21 mouse cellular contexts compared by ENCODE assay signal in the genomic region with DNA sequence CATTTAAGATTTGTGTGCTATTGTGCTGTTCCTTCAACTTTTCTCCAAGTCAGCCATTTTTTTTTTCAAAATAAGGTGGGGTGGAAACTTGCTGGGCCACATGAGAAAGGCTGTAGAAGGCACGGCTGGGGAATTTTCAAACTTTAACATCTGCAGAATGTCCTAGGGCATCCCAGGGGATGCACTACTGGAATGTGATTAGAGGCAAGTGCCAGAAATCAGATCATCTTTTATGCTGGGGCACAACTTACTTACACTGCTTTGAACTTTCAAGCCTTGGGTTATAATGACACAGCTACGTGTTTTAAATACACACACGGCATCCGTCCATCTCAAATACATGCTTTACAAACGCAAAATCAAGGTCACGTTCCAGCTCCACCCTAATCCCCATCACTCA.
DNase-seq lines count a peak whose midpoint lies in the region; ATAC-seq and TF ChIP-seq lines count a peak whose summit lies in the region.
"Had no signal": no experiment of that assay in that cellular context is flagged by ENCODE, and none has a peak within 500 bp of the region (broad histone marks: within the 10 kb centered on the region; RNA-seq: fewer than 3 reads in every experiment).

No protein-coding gene starts in this region.

- H3K4me2 ChIP-seq in hindbrain, embryonic 14.5 days (replicated peaks), result no peak overlapping the region
- no peak overlapping the region for H3K4me2 ChIP-seq in hindbrain, embryonic 16.5 days (ENCODE audit: low read length)
- no peak overlapping the region for H3K4me2 ChIP-seq in stomach, postnatal 0 days (replicated peaks; ENCODE audit: low read depth)
- H3K4me2 ChIP-seq: embryonic facial prominence, embryonic 13.5 days; forebrain, embryonic 12.5 days; heart, embryonic 13.5 days; hindbrain, embryonic 12.5 days had no signal

- no peak overlapping the region for H3K9ac ChIP-seq in hindbrain, embryonic 14.5 days
- no peak overlapping the region for H3K9ac ChIP-seq in hindbrain, embryonic 16.5 days (ENCODE audit: low read depth, low read length)
- H3K9ac ChIP-seq in stomach, postnatal 0 days (ENCODE audit: low read length), result no peak overlapping the region
- H3K9ac ChIP-seq: embryonic facial prominence, embryonic 13.5 days; forebrain, embryonic 12.5 days; heart, embryonic 13.5 days; hindbrain, embryonic 12.5 days had no signal

- no peaks in the 10 kb centered on the region for H3K9me3 ChIP-seq in hindbrain, embryonic 14.5 days (ENCODE audit: control insufficient read depth, low read length)
- no peaks in the 10 kb centered on the region for H3K9me3 ChIP-seq in hindbrain, embryonic 16.5 days (ENCODE audit: control insufficient read depth, low read length)
- H3K9me3 ChIP-seq in stomach, postnatal 0 days (ENCODE audit: control insufficient read depth, low read length), result no peaks in the 10 kb centered on the region
- H3K9me3 ChIP-seq: embryonic facial prominence, embryonic 13.5 days; forebrain, embryonic 12.5 days; G1E; heart, embryonic 13.5 days; hindbrain, embryonic 12.5 days had no signal

- H3K27ac ChIP-seq in hindbrain, embryonic 14.5 days, result peak overlapping the region; percentile 48; the same call in 1 of the 2 replicates
- H3K27ac ChIP-seq in hindbrain, embryonic 16.5 days (ENCODE audit: low read depth, low read length), result no peak overlapping the region
- H3K27ac ChIP-seq in stomach, postnatal 0 days (replicated peaks), result peak overlapping the region; percentile 56; the same call in 1 of the 2 replicates
- H3K27ac ChIP-seq: embryonic facial prominence, embryonic 13.5 days; forebrain, embryonic 12.5 days; heart, embryonic 13.5 days; hindbrain, embryonic 12.5 days had no signal

- no peak for TF ChIP-seq EP300 in stomach, postnatal 0 days (optimal IDR thresholded peaks at IDR 0.05)

- H3K36me3 ChIP-seq in hindbrain, embryonic 14.5 days (replicated peaks; ENCODE audit: control insufficient read depth, insufficient read depth), result no peaks in the 10 kb centered on the region
- no peaks in the 10 kb centered on the region for H3K36me3 ChIP-seq in hindbrain, embryonic 16.5 days (ENCODE audit: control insufficient read depth, insufficient read depth, low read length)
- H3K36me3 ChIP-seq in stomach, postnatal 0 days (ENCODE audit: control insufficient read depth, insufficient read depth, low read length), result no peaks in the 10 kb centered on the region
- H3K36me3 ChIP-seq: embryonic facial prominence, embryonic 13.5 days; forebrain, embryonic 12.5 days; G1E; heart, embryonic 13.5 days; hindbrain, embryonic 12.5 days had no signal

- no peaks in the 10 kb centered on the region for H3K27me3 ChIP-seq in hindbrain, embryonic 14.5 days (ENCODE audit: control insufficient read depth, insufficient read depth, low read length)
- H3K27me3 ChIP-seq in hindbrain, embryonic 16.5 days (replicated peaks; ENCODE audit: control insufficient read depth, insufficient read depth, low read length), result no peaks in the 10 kb centered on the region
- no peaks in the 10 kb centered on the region for H3K27me3 ChIP-seq in stomach, postnatal 0 days (ENCODE audit: control insufficient read depth, insufficient read depth, low read length)
- H3K27me3 ChIP-seq: embryonic facial prominence, embryonic 13.5 days; forebrain, embryonic 12.5 days; heart, embryonic 13.5 days; hindbrain, embryonic 12.5 days had no signal

- no peaks in the 10 kb centered on the region; the same call in 1 of the 2 replicates for H3K4me1 ChIP-seq in hindbrain, embryonic 14.5 days (replicated peaks; ENCODE audit: control insufficient read depth, insufficient read depth, low read length)
- H3K4me1 ChIP-seq in hindbrain, embryonic 16.5 days (ENCODE audit: control insufficient read depth, insufficient read depth, low read depth, low read length), result peaks cover 3% of the 10 kb centered on the region; the same call in 1 of the 2 replicates
- H3K4me1 ChIP-seq in stomach, postnatal 0 days (replicated peaks; ENCODE audit: control insufficient read depth, insufficient read depth), result no peaks in the 10 kb centered on the region

- no peak overlapping the region for H3K4me3 ChIP-seq in hindbrain, embryonic 14.5 days (replicated peaks; ENCODE audit: low read length)
- H3K4me3 ChIP-seq in hindbrain, embryonic 16.5 days (ENCODE audit: low read length), result no peak overlapping the region
- no peak overlapping the region for H3K4me3 ChIP-seq in stomach, postnatal 0 days (ENCODE audit: low read depth, low read length)
- H3K4me3 ChIP-seq: embryonic facial prominence, embryonic 13.5 days; forebrain, embryonic 12.5 days; heart, embryonic 13.5 days; hindbrain, embryonic 12.5 days had no signal

- DNase-seq in gastrocnemius, adult 18-20 months (ENCODE audit: low spot score), result peak; percentile 40
- DNase-seq in gastrocnemius, postnatal 25 days, result no peak
- no peak for DNase-seq in hindbrain, embryonic 14.5 days (ENCODE audit: low spot score)
- peak; percentile 37 for DNase-seq in retina, embryonic 14.5 days (ENCODE audit: low spot score)
- no peak for DNase-seq in stomach, postnatal 0 days (ENCODE audit: low spot score)
- DNase-seq in thymus, adult 18-20 months, result no peak
- DNase-seq: adrenal gland, postnatal 10 days; B cell, adult 2 months; cerebellum, adult 11-12 months; cerebellum, adult 9-10 months; cerebellum, postnatal 25 days; gastrocnemius, postnatal 36 days; heart, postnatal 36 days had no signal

- no peak for ATAC-seq in hindbrain, embryonic 14.5 days (ENCODE audit: low FRiP score)
- ATAC-seq in hindbrain, embryonic 16.5 days, result no peak
- ATAC-seq in stomach, postnatal 0 days (ENCODE audit: low FRiP score, low TSS enrichment), result no peak
- ATAC-seq: CD4-positive, CD25-positive, alpha-beta regulatory T cell, adult 4 months; forebrain, embryonic 16.5 days had no signal

- WGBS in hindbrain, embryonic 14.5 days, result 70% methylated on average over 6 of the region's 6 CpGs
- 67% methylated on average over 6 of the region's 6 CpGs for WGBS in hindbrain, embryonic 16.5 days
- WGBS in stomach, postnatal 0 days, result 47% methylated on average over 6 of the region's 6 CpGs

- no peak for TF ChIP-seq CTCF in stomach, postnatal 0 days (IDR thresholded peaks at IDR 0.05; ENCODE audit: low read depth)

Comparison
In these comparisons a context has a peak if more than half of its experiments do, and no peak if none do; other contexts are left out.
1. DNase-seq: peak in gastrocnemius, adult 18-20 months (single experiment) and retina, embryonic 14.5 days (single experiment); none in gastrocnemius, postnatal 25 days (single experiment), hindbrain, embryonic 14.5 days (single experiment), stomach, postnatal 0 days (single experiment) and thymus, adult 18-20 months (0 of 2).